In genomic region chr5:138504548-138504947, GRCm38 (mm10) we compare ENCODE assay signal across 10 mouse cellular contexts. TPM values are rescaled to one million over a fixed set of nuclear protein-coding genes. Genes with fewer than 3 reads are reported as not detected.
"Had no signal": no experiment of that assay in that cellular context is flagged by ENCODE, and none has a peak within 500 bp of the region (broad histone marks: within the 10 kb centered on the region; RNA-seq: fewer than 3 reads in every experiment).

No protein-coding gene starts in this region.

RNA-seq across cellular contexts. Expression of gene 1700123K08Rik, which starts 60.0 kb away (rescaled TPM):
- total RNA-seq: left cerebral cortex, adult 2 months; left cerebral cortex, postnatal 10 days; left cerebral cortex, postnatal 14 days; left cerebral cortex, postnatal 25 days; left cerebral cortex, postnatal 36 days; left cerebral cortex, postnatal 4 days; liver, adult 2 months; megakaryocyte-erythroid progenitor cell, adult 5-6 weeks; midbrain, postnatal 0 days; monocyte, adult 5-6 weeks had no signal
